Mouse (Mus musculus): ENCODE measurements around the gene Dio3.

The Dio3 gene

GRCm38 (mm10) chr12:110278853-110279252 is at the start of gene Dio3:
TSS of gene Dio3 (plus strand) at chr12:110279068.
- DNase-seq (ENCODE audit: low spot score), result no peak

DNA sequence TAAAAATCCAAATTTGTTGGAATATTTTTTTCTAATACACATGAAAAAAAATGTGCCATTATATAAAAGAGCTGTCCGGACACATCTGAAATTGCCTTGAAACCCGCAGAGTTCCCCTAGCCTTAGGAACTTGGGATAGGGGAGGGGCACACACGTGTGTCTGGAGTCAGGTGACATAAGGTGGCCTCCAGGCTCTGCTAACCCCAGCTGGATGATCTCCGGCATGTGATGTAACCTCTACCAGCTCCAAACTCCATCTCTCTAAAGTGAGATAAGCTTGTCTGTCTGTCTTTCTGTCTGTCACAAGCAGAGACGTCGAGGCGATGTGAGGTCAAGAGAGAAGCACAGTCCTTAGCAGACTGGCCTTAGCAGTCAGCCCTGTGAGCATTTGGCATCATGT is 48.6 kb upstream of the Dio3 start:
- no peak for DNase-seq (ENCODE audit: low spot score)

DNA sequence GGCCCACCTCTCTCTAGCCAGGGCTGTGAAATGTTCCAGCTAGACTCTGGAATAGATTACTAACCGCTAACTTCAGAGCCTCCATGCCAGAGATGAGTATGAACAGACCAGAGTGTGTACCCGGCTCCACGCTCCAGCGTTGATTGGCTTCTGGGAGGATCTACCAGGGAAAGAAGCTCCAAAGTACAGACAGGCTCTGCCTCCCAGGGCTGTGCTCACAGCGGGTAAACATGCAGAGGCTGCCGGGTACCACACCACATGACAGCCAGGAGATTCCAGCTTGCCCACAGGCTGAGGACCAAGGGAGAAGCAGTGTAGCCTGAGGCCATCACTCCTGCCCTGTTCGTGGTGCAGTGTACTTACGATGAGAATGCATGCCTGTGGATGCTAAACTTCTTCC is 48.1 kb upstream of the Dio3 start:
- no peak for DNase-seq (ENCODE audit: low spot score)

- no peak for DNase-seq (ENCODE audit: low spot score)
Measured at GRCm38 (mm10) chr12:110231709-110232600, 46.9 kb upstream of the Dio3 start.

DNA sequence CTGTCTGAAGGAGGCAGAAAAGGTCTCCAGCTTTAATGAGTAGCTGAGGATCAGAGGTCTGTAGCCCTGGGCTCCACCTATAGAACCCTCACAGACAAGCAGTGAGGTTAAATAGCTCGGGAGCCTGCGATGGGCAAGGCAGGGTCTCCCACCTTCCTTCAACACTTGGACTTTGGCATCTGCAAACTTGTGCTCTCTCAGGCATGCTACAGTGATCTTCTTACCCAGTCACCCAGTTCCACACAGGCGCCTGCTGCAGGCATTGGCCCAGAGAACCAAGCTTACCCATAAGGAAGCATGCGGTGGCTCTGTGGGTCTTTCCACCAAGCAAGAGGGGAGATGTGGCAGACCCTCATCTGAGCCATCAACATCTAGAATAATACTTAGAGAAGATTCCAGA is 43.0 kb upstream of the Dio3 start:
- no peak for DNase-seq (ENCODE audit: low spot score)

DNA sequence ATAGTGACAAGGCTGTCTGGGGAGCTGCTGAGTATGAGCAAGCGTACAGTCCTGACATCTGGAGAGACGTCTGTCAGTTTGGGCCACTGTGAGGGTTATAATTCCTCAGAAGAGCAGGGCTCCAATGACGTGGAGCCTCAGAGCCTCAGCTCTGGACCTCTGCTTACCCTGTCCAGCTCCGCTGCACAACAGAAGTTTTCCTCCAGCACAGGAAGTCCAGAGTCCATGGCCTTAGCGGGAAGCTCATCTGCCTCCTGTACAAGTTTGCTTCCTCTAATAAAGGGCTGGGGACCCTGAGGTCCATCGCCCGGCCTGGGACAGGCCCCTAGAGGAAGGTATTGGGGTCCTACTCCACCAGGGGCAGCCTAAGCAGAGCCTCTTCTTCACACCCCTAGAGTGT is 41.8 kb upstream of the Dio3 start:
- DNase-seq (ENCODE audit: low spot score), result no peak

DNA sequence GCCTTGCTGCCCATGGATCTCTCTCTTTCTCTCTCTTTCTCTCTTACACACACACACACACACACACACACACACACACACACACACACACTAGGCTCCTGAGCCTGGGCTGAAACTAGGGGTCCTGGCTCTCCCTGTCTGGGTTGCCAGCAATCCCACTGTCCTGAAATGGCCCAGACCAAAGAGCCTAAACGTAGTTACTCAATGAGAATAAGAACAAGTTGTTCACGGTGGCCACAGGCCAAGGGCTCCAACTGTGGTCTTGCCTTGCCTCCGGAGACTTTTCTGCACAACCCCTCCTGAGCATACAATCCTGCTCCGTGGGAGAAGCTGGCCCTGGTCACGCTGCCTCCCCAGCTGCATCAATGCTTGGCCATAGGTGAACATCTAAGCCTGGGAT is 39.5 kb upstream of the Dio3 start:
- DNase-seq (ENCODE audit: low spot score), result no peak

DNA sequence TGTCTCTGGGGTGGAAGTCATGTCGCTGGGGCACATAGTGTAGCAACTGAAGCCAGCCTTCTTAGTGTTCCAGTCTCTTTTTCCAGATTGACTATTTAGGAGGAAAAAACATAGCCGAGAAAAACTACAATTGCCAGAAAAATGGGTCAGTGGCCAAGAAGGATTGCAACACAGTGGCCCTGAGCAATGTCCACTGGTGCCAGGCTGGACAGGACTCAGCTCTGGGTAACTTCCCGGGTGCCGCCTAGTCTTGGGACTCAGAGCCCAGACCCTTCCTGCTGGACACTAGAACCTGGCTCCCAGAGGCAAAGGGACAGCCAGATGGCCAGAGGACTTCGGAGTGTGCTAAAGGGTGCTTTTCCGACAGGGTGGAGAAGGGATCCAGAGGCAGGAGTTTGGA is 34.3 kb upstream of the Dio3 start:
- DNase-seq (ENCODE audit: low spot score), result no peak

GRCm38 (mm10) chr12:110245461-110245860 is 33.4 kb upstream of the Dio3 start:
- no peak for DNase-seq (ENCODE audit: low spot score)

- no peak for DNase-seq (ENCODE audit: low spot score)
Measured at GRCm38 (mm10) chr12:110252163-110252575, 26.7 kb upstream of the Dio3 start.

DNA sequence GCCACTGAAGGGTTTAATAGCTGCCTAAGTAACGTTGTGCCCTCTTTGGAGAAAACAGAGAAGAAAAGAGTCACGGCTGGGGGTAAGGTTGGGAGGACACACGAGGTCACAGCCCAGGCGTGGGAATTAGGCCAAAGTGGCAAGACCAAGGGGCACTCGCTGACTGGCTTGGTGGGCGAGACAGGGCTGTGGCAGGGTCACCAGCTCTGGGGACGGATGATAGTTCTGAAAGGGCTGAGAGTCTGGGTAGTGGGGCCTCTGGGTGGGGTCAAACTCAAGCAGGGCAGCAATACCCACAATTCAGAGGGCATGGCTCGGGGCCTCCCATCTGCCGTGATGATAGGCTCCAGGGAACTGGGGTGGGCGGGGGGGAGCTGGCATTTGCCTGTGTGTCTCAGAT is 23.1 kb upstream of the Dio3 start:
- no peak for DNase-seq (ENCODE audit: low spot score)

- DNase-seq (ENCODE audit: low spot score), result no peak
Measured at GRCm38 (mm10) chr12:110256478-110257220, 22.2 kb upstream of the Dio3 start.

DNA sequence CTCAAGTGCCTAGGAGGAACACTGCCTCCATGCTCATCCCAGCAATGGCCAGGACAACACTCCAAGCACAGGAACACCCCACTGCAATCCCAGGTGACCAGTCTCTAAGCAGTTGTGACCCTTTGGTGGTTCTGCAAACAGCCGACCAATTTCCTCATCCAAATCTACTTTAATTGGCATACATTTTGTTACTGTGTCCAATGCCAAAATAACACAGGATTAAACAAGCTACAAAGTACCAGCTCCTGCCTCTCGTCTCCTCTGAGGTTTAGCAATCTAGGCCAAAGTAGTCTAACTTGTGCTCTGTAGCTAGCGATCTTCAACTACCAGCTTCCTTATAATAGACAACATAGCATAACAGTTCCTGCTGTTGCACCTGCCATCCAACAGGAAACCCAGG is 10.6 kb upstream of the Dio3 start:
- DNase-seq (ENCODE audit: low spot score), result no peak

DNA sequence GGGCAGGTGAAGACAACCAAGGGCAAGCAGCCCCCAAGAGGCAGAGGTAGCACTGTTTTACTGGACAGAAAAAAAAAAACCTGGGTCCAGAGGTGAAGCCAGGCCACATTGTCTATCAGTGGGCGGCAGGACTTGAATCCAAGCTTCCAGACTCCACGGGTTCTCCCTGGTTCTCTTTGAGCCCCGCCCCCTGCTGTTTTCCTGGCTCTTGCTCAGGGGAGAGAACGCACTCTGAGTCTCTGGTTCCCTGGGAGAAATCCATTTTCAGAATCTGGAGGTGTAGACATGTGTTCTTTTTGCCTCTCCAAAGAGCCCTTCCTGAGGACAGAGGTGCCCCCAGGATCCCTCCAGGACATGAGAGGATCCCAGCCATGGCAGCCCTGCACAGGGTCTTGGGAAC is 9.2 kb upstream of the Dio3 start:
- DNase-seq (ENCODE audit: low spot score), result no peak

DNA sequence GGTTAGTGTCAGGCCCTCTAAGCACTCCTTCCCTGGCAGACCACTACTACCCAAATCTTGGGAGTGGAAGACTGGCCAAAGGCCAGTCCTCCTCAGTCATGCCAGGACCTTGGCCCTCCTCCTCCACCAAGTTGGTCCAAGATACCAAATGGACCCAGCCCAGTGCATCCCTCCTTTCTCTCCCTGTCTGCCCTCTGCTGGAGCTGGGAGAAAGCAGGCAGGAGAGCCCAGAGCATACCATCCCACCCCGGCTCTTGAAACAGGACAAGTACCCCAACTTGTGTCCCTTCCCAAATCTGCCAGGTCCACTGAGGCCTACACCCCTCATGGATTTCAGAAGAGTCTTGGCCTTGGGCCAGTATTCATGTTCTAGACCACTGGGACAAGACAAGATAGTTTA is 2.8 kb upstream of the Dio3 start:
- no peak for DNase-seq (ENCODE audit: low spot score)

DNA sequence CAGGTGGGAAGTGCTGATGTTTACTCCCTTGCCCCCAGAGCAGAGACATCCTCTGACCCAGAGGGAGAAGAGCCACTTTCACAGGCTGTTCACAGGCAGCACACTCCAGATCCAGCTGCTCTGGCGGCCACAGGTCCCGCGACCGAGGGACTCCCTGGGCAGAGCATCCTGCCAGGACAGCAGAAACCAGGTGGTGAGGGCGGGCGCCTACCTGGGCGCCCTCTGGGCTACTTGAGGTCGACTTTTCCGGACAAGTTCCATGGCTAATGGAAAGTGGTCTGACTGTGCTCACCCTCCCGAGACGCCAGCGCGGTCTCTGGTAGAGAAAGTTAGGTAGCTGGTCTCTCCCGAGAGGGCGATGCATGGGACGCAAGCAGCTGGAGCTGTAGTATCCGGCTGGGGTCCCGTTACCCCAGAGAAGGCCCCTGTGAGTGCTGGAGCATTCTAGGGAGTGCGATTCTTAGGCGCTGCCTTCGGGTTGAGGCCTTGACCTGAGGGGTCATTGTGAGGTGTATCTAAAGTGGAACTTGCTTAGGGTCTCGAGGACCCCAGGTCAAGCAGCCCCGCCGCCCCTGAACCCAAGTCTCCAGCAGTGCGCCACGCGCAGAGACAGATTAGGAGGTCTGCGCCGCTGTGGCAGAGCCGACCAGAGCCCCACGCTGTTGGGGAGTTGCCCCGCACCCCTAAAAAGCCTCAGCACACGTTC is 1.5 kb upstream of the Dio3 start:
- no peak for DNase-seq (ENCODE audit: low spot score)

DNA sequence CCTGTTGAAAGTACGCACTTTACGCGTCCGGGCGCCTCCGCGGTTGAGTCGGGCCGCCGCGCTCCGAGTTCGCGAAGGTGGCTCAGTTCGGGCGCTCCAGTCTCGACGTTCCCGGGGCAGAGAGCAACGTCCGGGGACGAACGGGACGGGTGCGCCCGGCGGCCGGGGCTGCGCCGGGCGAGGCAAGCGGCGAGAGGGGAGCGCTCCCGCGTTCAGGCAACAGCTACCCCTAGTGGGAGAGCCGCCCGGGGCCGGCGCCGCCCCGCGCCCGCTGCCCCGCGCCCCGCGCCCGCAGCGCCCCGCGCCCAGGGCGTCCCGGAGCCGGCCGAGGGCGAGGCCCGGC is 932 bp upstream of the Dio3 start:
- DNase-seq (ENCODE audit: low spot score), result no peak

GRCm38 (mm10) chr12:110280373-110280772 is 1.5 kb downstream of the Dio3 start:
- no peak for DNase-seq (ENCODE audit: low spot score)

GRCm38 (mm10) chr12:110283792-110284191 is 4.9 kb downstream of the Dio3 start:
- no peak for DNase-seq (ENCODE audit: low spot score)

- no peak for DNase-seq (ENCODE audit: low spot score)
Measured at GRCm38 (mm10) chr12:110292816-110293215, 13.9 kb downstream of the Dio3 start.

GRCm38 (mm10) chr12:110294891-110295290 is 16.0 kb downstream of the Dio3 start:
- no peak for DNase-seq (ENCODE audit: low spot score)

DNA sequence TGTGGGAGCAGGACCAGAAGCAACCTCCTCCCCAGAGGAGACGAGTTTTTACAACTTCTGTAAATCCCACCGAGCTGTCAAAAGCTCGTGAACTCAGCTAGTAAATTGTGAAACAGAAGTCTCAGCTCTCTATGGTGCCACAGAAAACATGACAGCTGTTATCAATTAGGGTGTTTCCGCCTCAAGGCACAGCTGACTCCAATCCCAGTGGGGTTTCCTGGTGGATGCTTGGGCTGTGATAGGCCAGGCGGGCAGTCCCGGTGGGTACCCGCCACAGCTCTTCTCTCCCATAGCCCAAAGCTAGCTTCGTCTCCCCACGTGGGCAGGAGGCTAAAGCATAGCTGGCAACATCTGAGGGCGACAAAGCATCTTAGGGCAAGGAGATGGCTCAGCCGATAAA is 19.8 kb downstream of the Dio3 start:
- DNase-seq (ENCODE audit: low spot score), result no peak

DNA sequence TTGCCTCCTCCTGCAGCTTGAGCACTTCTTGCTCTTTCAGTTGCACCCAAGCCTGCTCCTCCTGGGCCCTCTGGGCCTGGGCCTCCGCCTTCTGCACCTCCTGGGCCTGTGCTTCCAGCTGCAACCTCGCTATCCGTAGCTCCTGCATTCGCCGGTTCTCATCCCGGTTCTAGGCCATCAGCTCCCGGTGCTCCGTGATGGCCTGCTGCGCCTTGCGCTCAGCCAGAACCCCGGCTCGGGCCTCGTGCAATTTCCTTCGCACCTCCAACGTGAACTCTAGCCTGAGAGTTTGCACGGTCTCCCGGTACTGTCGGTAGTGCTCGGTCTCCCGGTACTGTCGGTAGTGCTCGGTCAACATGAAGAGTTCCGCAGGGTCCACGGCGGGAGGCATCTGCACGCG is 40.8 kb downstream of the Dio3 start:
- DNase-seq (ENCODE audit: low spot score), result no peak

Measured in T-cell, adult 2 months (primary cell).